Mouse (Mus musculus): ENCODE data around the gene Slc35f1. TPM values are rescaled to one million over a fixed set of nuclear protein-coding genes. Genes with fewer than 3 reads are reported as not detected.

The Slc35f1 gene
- polyA plus RNA-seq, 1 experiment: 0.50 TPM

DNA sequence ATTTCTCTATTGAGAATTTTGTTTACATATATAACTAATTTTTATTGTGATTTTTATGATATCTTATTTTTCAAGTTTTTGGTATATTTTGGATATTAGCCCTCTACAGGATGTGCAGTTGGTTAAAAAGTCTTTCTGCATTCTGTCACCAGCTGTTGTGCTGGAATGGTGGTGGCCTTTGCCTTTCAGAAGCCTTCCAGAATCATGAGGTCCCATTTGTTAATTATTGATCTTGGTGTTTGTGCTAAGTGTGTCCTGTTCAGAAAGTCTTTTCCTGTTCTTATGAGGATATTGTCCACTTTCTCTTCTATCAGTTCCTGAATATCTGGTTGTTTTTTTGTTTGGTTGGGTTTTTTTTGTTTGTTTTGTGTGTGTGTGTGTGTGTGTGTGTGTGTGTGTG is 362.2 kb downstream of the Slc35f1 start:
- DNase-seq (ENCODE audit: low read depth, low spot score): no peak

DNA sequence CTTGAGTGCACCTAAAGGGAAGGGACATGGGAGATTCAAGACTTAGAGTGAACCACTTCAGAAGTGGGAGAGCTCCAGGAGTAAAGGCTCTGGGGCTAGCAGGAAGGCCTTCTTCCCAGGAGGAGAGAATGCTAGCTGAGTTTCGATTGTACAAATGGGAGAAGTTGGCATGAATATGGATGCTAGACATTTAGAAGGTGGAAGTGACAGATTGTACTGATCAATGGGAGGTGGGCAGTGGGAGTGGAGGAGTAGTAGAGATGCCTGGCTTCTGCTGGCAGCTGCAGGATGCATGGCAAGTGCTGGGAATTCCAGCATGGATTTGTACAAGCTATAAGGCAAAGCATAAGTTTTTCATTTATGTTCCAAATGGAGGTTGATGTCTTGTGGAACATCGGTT is 370.4 kb downstream of the Slc35f1 start:
- WGBS: 88% methylated on average over 2 of the region's 2 CpGs
- no peak for DNase-seq (ENCODE audit: low read depth, low spot score)

DNA sequence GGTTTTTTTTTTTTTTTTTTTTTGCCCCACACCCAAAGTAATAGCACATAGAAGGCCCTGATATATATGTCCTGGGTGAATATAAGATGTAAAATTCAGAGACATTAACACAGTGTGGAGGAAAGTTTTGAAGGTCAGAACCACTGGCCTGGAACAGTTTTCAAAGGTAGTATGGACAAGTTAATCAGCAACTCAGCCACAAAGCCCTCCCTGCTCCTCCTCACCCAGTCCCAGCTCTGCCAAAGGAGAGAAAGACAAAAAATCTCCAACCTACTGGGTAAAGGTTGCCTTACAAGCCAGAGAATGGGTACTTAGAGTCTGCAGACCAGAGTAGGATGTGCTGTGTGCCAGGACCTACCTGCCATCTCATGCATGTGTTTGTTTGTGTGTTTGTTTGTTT is 372.4 kb downstream of the Slc35f1 start:
- DNase-seq (ENCODE audit: low read depth, low spot score): no peak

DNA sequence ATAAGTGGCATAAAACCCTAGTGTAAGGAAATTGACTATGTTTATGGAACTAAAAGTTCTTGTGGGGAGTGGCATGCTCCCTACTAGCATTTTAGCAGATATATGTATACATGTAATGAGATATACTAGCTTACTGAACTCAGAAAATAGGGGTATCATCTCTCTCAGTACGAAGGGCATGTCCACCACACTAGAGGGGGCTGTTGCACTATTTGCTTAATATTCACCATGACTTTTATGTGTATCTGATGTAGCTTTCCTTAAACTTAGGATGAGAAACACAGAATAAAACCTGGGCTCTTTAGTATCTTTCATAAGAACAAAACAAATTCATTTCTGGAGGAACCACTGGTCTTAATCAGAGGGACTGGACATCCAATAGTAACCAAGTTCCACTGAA is 397.5 kb downstream of the Slc35f1 start:
- 54% methylated on average over 1 of the region's 1 CpGs for WGBS
- DNase-seq (ENCODE audit: low read depth, low spot score): no peak

DNA sequence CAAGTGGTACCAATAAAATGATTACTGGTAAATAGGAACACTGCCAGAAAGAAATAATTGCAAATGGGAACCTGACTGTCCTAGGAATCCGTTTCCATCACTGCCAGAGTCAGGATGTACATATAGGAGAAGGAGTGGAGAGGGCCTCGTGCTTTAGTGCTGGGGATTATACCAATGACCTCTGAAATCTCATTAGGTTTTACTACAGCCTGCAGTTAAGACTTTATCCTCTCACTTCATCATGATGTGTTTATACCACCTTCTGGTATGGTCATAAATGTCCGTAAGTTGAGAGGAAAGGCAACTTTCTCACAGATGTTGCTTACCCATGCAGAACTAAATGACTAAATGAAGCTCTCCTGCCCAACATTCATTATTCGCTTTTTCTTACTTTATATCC is 401.2 kb downstream of the Slc35f1 start:
- 45% methylated on average over 4 of the region's 4 CpGs for WGBS
- no peak for DNase-seq (ENCODE audit: low read depth, low spot score)

DNA sequence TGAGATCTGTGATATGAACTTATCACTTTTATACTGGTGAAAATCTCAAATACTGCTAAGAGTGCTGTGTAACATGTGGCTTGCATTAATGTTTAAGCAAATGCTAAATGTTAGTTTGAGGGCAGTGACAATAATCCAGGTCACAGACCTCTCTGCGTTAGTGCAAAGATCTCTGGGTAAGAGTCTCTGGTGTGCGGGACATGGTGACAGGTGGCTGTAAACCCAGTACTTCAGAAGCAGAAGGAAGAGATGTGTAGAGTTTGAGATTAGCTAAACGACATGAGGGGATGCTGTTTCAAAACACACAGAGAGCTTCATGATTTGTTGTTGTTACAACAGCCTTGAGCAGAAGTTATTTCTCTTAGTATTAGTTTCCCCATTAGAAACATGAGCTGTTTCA is 406.1 kb downstream of the Slc35f1 start:
- 56% methylated on average over 3 of the region's 3 CpGs for WGBS
- no peak for DNase-seq (ENCODE audit: low read depth, low spot score)

DNA sequence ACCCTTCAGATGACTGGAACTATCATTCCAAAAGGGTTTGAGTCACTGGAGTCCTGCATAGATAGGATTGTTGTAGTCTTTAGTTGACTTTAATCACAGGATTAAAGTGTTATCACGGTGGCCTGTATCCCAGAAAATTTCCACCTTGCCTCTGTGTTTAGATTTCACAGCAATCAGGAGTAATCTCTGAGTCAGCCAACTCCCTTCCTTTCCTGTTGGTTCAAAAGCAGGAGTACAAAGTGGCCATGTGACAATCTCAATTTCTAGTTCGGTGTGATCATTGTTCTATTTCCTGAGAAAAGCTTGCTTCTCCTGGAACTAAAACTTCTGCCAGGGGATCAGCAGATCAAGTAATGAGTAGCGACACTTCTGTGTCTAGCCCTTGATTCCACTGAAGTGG is 410.5 kb downstream of the Slc35f1 start:
- DNase-seq (ENCODE audit: low read depth, low spot score): no peak
- WGBS: 63% methylated on average over 3 of the region's 3 CpGs

DNA sequence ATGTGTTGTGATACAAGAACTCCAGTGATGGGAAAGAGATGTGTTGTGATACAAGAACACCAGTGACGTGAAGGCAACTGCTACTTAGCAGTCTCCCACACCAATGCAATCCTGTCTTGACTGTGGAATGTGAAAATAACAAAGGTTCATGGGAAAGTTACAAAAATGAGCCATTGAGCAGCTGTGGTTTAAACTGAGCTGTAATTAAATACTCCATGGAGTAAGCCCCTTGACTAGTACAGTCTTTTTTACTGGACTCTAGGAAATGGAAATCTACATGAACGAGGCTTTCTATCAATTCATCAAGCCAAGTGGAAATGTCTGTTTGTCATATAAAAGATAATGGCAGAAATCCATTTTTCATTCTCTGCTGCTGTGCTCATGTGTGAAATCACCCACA is 411.1 kb downstream of the Slc35f1 start:
- WGBS: 75% methylated on average over 2 of the region's 2 CpGs
- DNase-seq (ENCODE audit: low read depth, low spot score): no peak

DNA sequence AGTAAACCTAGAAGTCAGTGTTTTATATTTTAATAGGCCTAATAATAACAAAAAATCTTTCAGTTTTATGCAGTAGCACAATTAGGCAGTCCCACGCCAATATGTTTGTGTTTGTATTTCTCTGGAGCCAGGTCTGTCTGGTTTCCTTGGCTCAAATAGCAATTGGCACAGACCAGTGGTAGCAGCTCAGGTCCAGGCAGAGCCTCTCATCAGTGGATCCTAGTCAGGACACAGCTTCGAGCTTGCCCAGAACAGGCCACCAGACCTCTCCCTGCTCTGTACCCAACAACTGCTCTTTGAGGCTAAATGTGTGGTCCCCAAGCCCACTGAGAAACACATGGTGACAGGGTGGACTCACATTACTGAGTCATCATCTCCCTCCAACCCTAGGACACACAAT is 412.1 kb downstream of the Slc35f1 start:
- no peak for DNase-seq (ENCODE audit: low read depth, low spot score)
- 67% methylated on average over 2 of the region's 2 CpGs for WGBS

DNA sequence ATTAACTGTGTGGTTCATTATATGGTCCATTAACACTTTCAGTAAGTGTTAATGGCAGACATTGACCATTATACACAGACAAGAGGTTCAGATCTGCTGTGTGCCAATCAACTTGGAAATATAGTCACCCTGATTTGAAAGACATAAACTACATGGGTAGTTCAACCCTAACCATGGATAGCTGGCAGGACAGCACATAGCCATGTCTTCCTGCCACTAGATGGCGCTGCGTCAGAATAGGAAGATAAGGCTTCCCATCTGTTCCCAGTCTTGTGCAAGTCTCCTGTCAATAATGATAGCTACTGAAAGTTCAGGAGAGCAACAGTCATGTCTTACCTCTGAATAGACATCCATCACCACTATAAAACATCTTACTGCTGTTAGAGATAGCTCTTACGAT is 424.7 kb downstream of the Slc35f1 start:
- WGBS: 31% methylated on average over 3 of the region's 3 CpGs
- no peak for DNase-seq (ENCODE audit: low read depth, low spot score)

DNA sequence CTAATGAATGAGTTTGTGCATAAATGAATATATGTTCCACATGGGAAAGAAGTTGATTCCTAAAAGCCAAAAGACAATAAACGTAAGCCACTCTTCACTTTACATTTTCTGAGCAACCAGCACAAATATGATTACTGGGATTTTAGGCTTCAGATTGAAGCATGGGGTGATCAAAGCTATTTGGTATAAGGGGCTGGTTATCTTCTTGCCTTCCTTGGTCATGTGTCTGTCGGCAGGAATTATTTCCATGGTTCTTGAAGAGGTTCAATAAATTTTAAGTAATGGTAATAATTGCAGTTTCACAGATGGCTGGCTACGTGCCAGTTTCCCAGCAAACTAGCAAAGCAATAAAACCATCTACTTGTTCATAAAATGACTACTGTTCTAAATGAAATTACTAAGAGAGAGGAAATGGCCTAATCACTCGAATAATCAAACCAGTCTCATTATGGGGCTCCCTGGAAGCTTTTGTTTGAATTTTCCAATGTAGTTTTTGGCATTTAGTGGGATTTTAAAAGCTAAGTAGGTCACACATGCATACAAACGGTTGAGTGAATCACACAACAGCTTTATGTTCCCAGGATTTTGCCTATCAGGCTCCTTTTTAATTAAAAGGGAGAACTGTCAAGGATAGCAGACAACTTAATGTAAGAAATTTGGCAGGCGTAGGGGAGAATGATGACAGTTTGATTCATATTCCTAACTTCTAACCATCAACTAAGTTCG is 425.5 kb downstream of the Slc35f1 start:
- WGBS: 42% methylated on average over 7 of the region's 7 CpGs
- DNase-seq (ENCODE audit: low read depth, low spot score): no peak

DNA sequence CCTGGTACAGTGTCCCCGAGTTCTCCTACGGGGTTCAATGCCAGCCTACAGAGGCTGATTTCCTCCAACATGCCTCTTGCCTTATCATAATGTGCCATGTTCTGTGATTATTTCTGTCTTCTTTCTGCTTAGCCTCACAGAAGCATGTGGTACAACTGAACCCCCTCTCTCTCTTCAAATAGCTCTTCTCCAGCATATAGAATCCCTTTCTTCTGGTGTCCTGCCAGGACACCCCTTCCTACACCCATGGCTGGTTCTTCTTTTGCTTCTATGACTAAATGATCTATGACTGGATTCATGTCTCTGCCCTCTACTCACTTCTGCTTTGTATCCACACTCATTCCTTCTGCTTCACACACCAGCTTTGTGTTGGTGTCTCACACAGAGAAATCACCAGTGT is 430.3 kb downstream of the Slc35f1 start:
- WGBS: 93% methylated on average over 2 of the region's 2 CpGs
- no peak for DNase-seq (ENCODE audit: low read depth, low spot score)

DNA sequence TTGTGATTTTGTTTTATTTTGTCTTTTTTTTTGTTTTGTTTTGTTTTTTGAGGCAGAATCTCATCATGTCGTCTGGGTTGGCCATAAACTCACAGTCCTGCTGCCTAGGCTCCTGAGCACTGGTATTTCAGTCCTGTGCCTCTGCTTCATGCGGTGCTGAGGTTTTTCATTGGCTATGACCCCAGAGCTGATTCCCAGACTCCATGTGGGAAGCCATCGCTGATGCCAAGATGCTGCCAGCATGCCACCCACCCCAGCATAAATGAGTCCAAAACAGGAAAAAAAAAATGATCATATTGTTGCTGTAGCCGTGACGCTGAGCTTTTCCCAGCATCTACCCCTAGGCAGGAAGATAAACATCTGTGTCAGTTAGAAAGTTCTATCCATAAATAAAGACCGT is 434.0 kb downstream of the Slc35f1 start:
- 57% methylated on average over 6 of the region's 6 CpGs for WGBS
- no peak for DNase-seq (ENCODE audit: low read depth, low spot score)

DNA sequence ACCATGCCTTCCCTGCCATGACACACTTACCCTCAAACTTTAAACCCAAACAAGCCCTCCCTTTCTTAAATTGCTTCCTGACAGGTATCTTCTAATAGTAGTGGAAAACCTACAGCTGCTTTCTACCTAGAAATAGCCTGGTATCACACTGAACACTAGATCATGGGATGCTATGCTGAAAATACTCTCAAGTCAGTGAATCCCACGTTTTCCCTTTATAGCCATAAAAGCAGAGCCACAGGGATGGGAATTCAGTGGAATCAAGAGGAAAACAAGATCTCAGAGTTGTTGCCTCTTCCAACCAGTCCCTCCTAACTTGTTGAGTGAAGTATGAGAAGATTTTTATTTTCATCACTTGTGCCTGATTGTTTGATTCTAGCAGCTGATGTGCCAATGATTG is 442.4 kb downstream of the Slc35f1 start:
- no peak for DNase-seq (ENCODE audit: low read depth, low spot score)
- 43% methylated on average over 1 of the region's 1 CpGs for WGBS

DNA sequence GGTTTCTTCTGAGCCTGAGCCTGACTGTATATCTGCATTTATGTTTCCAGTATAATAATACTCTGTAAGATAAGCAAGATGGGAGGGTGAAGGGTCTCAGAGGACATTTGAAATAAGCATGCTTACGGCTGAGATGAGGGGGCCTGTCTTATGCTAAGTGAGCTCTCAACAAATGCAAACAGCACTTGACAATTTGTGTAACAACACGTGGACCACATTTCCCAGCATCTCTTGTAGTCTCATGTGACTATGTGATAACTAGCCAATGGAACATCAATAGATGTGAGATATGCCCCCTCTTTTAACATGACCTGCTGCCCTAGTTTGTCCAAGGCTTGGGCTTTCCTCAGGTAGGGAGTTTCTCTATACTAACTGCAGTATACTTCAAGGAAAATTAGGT is 460.0 kb downstream of the Slc35f1 start:
- WGBS: 62% methylated on average over 2 of the region's 2 CpGs
- no peak for DNase-seq (ENCODE audit: low read depth, low spot score)

DNA sequence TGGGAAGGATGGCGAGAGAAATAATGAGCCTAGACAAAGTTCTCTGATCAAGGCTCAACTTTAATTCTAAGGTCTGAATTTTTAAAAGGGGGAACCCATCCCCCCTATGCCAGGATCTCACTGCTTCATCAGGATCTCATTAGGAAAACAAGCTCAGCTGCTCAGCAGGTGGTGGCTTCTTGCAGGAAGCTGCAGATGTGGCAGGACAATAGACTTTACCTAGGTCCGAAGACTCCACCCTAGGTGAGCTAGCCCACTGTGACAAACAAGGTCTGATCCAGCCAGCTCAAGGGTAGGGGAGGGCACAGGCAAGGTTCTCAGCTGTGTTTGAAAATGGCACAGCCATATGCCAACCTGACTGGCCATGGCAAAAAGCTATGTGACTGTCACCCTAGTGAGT is 460.6 kb downstream of the Slc35f1 start:
- WGBS: 76% methylated on average over 2 of the region's 2 CpGs
- DNase-seq (ENCODE audit: low read depth, low spot score): no peak

DNA sequence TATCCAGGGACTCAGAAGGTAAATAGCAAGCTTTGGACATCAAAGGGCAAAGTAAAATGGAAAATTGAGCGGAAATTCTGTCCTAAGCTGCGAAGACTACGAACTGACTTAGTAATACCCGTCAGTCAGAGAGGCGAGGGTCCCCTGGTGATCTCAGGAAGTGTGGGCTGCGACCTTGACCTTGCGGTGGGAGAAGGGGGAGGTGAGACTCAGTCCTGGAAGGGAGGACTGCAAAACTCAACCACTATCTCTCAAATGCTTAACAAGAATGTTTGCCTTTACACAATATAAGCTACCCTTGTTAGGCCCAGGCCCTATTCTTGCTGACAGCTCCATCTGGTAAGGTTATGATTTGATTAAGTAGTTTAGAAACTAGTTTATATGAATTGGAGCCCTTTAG is 466.0 kb downstream of the Slc35f1 start:
- DNase-seq (ENCODE audit: low read depth, low spot score): no peak
- 43% methylated on average over 7 of the region's 7 CpGs for WGBS

DNA sequence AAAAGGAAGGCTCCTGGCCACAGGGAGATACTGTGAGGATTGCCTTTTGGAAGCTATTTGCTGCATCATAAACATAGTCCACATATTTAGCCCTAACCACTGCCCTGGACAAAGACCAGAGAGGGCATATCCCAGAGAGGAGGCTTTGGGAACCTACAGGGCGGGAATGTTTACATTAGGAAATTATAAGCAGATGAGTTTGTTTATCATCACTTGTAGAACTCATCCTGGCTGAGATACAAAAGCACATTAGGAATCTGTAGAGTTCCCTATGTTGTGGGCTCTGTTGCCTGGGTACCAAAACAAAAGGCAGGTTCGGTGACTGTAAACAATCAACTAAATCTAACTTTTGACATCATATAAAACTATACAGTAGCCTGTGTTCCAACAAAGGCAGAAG is 467.4 kb downstream of the Slc35f1 start:
- no peak for DNase-seq (ENCODE audit: low read depth, low spot score)
- WGBS: 60% methylated on average over 2 of the region's 2 CpGs
